Mouse (Mus musculus): Measurements from ENCODE around the gene Chka. TPM values are rescaled to one million over a fixed set of nuclear protein-coding genes. Genes with fewer than 3 reads are reported as not detected.

The Chka gene
- 48.8 and 54.0 TPM in 2 replicates for polyA plus RNA-seq (2014; fragmentation: Nextera tagmentation; extraction: Ambion mirVana)

DNA sequence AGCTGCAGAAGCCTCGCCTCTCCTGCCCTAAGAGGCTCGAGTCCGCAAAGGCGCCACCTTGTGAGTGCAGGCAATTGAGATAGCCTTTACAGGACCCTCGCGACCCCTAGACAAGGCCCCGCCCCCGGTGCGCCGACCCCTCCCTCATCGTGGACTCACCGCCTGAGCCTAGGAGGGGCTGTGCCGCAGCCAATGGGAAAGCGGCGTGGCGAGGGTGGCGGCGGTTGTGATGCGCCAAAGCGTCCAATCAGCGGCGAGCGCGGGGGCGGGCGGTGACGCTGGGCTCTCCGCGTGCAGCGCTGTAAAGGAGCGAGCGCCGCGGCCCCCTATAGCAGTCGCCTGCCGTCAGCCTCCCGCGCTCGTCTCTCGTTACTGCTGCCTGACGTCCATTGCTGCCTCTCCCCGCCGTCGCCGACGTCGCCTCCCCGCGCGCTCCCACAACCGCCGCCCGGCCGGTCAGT lies at the start of gene Chka:
Gene Chka, plus strand, starts transcription at position 272 of the 461 bp plus-strand sequence.
- peak within 1 kb of the TSS; percentile 83 for H3K4me3 ChIP-seq (ENCODE audit: low read depth, low read length)
- H3K9me3 ChIP-seq (ENCODE audit: control insufficient read depth, low read length), result no peaks in the 10 kb centered on the region
- peak within 1 kb of the TSS; percentile 73 for H3K4me2 ChIP-seq (ENCODE audit: low read length)
- H3K36me3 ChIP-seq (ENCODE audit: control insufficient read depth, insufficient read depth, low read length), result no peaks in the 10 kb centered on the region
- WGBS, result under 1% methylated on average over 54 of the region's 54 CpGs
- H3K9ac ChIP-seq (ENCODE audit: low read length), result peak within 1 kb of the TSS; percentile 83
- no peaks in the 10 kb centered on the region for H3K27me3 ChIP-seq (replicated peaks; ENCODE audit: control insufficient read depth, insufficient read depth, low read length)
- DNase-seq (ENCODE audit: low spot score), result peak; percentile 96
- H3K4me1 ChIP-seq (replicated peaks; ENCODE audit: control insufficient read depth, insufficient read depth, low read length), result peaks cover 29% of the 10 kb centered on the region
- H3K27ac ChIP-seq (ENCODE audit: low read depth), result peak within 1 kb of the TSS; percentile 98
- peak; percentile 96 for ATAC-seq (replicated peaks; ENCODE audit: low FRiP score, low TSS enrichment, low read depth)

DNA sequence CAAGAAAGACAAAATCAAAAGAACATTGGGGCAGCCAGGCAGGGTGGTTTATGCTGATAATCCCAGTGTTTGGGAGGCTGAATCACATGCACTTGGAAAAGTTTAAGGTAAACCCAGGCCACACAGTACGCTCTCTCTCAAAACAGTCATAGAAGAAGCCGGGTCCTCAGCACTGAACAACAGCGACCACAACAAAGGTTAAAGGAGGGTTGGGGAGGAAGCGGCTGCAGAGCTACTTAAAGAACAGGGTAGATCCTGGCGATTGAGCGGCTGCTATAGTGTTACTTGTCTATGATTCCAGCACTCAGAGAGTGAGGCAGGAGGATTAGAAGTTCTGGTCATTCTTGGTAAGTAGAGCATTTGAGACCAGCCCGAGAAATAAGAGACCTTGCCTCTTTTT lies 46.0 kb upstream of the Chka start:
- Histone ChIP-seq H3K9me3 (ENCODE audit: control insufficient read depth, low read length) (no peaks in the 10 kb centered on the region), H3K4me1 (replicated peaks; ENCODE audit: control insufficient read depth, insufficient read depth, low read length) (no peaks in the 10 kb centered on the region), H3K9ac (ENCODE audit: low read length) (no peak overlapping the region), H3K4me3 (ENCODE audit: low read depth, low read length) (no peak overlapping the region), H3K4me2 (ENCODE audit: low read length) (no peak overlapping the region), H3K27ac (ENCODE audit: low read depth) (no peak overlapping the region), H3K36me3 (ENCODE audit: control insufficient read depth, insufficient read depth, low read length) (peaks cover 95% of the 10 kb centered on the region), H3K27me3 (replicated peaks; ENCODE audit: control insufficient read depth, insufficient read depth, low read length) (no peaks in the 10 kb centered on the region)
- WGBS, result 92% methylated on average over 7 of the region's 7 CpGs
- DNase-seq (ENCODE audit: low spot score) (no peak), ATAC-seq (replicated peaks; ENCODE audit: low FRiP score, low TSS enrichment, low read depth) (no peak)

DNA sequence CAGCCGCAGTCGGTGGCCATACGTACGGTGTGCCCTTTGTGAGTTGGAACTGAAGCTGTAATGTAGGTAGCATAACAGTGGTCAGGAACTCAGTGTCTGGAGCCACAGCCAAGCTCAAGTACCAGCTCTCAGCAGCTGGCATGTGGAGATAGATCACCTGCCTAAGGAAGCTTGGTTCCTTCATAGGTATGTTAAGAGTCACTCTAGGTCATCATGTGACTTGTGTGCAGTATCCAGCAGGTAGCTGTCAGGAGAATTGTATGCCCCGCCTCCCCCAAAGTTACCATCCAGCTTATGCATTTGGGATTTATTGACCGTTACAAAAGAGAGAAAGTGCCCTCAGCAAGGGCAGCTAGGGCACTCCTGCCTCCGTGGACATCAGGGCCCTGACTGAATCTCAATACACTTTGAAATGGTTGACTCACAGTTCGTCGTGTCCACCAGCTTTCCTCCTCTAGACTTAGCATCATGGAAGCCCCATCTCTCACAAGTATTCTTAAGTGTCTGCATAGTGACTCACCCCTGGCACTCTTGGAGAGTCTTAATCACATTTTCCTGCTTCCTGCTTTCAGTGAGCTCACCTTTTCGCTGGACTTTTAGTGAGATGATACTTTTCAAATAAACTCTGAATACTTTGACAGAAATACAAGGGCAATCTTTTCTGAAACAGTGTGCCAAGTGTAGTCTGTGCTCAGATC lies 40.9 kb upstream of the Chka start:
- Histone ChIP-seq H3K9ac (ENCODE audit: low read length) (no peak overlapping the region), H3K36me3 (ENCODE audit: control insufficient read depth, insufficient read depth, low read length) (peaks cover 90% of the 10 kb centered on the region), H3K27ac (ENCODE audit: low read depth) (no peak overlapping the region), H3K4me1 (replicated peaks; ENCODE audit: control insufficient read depth, insufficient read depth, low read length) (no peaks in the 10 kb centered on the region), H3K4me2 (ENCODE audit: low read length) (no peak overlapping the region), H3K27me3 (replicated peaks; ENCODE audit: control insufficient read depth, insufficient read depth, low read length) (no peaks in the 10 kb centered on the region), H3K9me3 (ENCODE audit: control insufficient read depth, low read length) (no peaks in the 10 kb centered on the region), H3K4me3 (ENCODE audit: low read depth, low read length) (no peak overlapping the region)
- ATAC-seq (replicated peaks; ENCODE audit: low FRiP score, low TSS enrichment, low read depth) (no peak), DNase-seq (ENCODE audit: low spot score) (no peak)
- WGBS, result 93% methylated on average over 10 of the region's 10 CpGs

DNA sequence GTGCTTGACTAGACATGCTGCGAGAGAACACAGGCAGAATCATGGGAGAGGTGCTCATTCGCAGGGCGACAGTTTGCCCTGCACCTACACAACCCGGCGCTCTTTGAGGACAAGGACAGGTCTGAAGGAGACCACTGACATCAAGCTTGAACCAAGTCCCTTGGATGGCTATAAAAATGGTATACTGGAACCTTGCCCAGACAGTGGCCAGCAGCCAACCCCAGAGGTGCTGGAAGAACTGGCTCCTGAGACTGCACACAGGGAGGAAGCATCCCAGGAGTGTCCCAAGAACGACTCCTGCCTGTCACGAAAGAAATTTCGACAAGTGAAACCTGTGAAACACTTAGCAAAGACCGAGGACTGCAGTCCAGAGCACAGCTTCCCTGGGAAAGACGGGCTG lies 37.1 kb upstream of the Chka start:
- DNase-seq (ENCODE audit: low spot score), result no peak
- Histone ChIP-seq H3K9me3 (ENCODE audit: control insufficient read depth, low read length) (no peaks in the 10 kb centered on the region), H3K27ac (ENCODE audit: low read depth) (no peak overlapping the region), H3K9ac (ENCODE audit: low read length) (no peak overlapping the region), H3K27me3 (replicated peaks; ENCODE audit: control insufficient read depth, insufficient read depth, low read length) (no peaks in the 10 kb centered on the region), H3K4me3 (ENCODE audit: low read depth, low read length) (no peak overlapping the region), H3K36me3 (ENCODE audit: control insufficient read depth, insufficient read depth, low read length) (peaks cover 64% of the 10 kb centered on the region), H3K4me2 (ENCODE audit: low read length) (no peak overlapping the region), H3K4me1 (replicated peaks; ENCODE audit: control insufficient read depth, insufficient read depth, low read length) (no peaks in the 10 kb centered on the region)
- 92% methylated on average over 10 of the region's 10 CpGs for WGBS
- no peak for ATAC-seq (replicated peaks; ENCODE audit: low FRiP score, low TSS enrichment, low read depth)

DNA sequence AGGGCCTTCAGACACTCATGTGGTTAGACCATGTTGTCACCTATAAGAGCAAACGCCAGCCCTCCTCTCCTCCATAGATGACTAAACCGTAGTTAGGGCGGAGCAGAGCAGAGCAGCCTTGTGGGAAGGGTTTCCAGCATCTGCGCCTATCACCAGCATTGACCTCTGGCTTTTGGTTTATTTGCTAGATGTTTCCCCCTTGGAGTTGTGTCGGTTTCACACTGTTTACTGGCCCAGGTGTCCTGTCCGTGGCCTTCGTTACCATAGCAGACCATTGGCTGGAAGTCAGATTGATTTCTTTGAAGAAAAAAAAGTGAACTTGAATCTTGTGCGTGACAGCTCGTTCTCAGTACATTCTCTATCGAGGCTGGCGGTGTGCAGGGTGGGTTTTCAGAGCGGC lies 35.7 kb upstream of the Chka start:
- H3K27ac ChIP-seq (ENCODE audit: low read depth), result no peak overlapping the region
- H3K9me3 ChIP-seq (ENCODE audit: control insufficient read depth, low read length), result no peaks in the 10 kb centered on the region
- H3K27me3 ChIP-seq (replicated peaks; ENCODE audit: control insufficient read depth, insufficient read depth, low read length), result no peaks in the 10 kb centered on the region
- no peak overlapping the region for H3K9ac ChIP-seq (ENCODE audit: low read length)
- DNase-seq (ENCODE audit: low spot score) (peak; percentile 45), ATAC-seq (replicated peaks; ENCODE audit: low FRiP score, low TSS enrichment, low read depth) (no peak)
- H3K4me2 ChIP-seq (ENCODE audit: low read length), result no peak overlapping the region
- H3K4me3 ChIP-seq (ENCODE audit: low read depth, low read length), result no peak overlapping the region
- WGBS, result 75% methylated on average over 12 of the region's 12 CpGs
- H3K36me3 ChIP-seq (ENCODE audit: control insufficient read depth, insufficient read depth, low read length), result peaks cover 51% of the 10 kb centered on the region
- no peaks in the 10 kb centered on the region for H3K4me1 ChIP-seq (replicated peaks; ENCODE audit: control insufficient read depth, insufficient read depth, low read length)

DNA sequence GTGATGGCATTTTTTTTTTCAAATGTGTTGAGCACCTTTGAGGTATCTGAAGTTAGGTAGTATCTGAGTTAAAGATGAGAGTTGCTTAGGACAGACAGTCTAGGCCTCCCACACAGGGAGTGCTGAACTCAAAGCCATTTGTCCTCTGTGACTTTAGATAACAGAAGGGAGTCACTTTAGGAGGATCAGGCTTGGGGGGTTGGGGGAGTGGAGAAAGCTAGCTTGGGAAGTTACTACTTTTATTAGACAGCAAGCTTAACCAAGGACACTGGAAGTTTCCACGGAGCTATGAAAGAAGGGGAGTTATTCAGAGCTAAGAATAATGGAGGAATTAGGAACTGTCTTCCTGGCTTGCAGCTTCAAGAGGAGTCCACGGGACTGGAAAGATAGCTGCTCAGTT lies 32.5 kb upstream of the Chka start:
- 63% methylated on average over 2 of the region's 2 CpGs for WGBS
- H3K27me3 ChIP-seq (replicated peaks; ENCODE audit: control insufficient read depth, insufficient read depth, low read length), result no peaks in the 10 kb centered on the region

DNA sequence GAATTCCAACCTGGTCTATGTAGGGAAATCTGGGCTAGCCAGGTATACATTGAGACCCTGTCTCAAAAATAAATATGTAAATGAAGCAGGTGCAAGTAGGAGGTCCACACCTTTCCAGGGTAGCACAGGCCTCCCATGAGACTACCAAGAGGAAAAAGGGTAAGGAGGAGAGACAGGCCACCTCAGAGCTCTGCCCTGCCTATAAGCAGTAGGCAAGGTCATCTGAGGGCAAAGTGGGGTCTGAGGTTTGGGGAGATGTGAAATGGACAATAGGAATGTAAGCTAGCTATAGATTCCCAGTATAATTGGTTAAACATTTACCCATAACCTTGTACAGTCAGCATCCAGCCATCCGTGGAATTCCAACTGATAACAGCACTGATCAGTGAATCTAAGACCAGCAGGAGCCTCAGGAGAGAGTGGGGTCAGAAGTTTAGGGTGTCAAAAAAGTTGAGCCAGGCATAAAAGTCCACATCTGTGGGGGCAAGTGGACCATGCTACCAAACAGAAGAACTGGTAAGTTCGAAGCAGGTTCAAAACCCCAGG lies 31.6 kb upstream of the Chka start:
- no peaks in the 10 kb centered on the region for H3K9me3 ChIP-seq (ENCODE audit: control insufficient read depth, low read length)
- no peak overlapping the region for H3K9ac ChIP-seq (ENCODE audit: low read length)
- 75% methylated on average over 2 of the region's 2 CpGs for WGBS
- no peaks in the 10 kb centered on the region for H3K4me1 ChIP-seq (replicated peaks; ENCODE audit: control insufficient read depth, insufficient read depth, low read length)
- H3K27me3 ChIP-seq (replicated peaks; ENCODE audit: control insufficient read depth, insufficient read depth, low read length), result no peaks in the 10 kb centered on the region
- H3K4me2 ChIP-seq (ENCODE audit: low read length), result no peak overlapping the region
- DNase-seq (ENCODE audit: low spot score), result no peak
- H3K36me3 ChIP-seq (ENCODE audit: control insufficient read depth, insufficient read depth, low read length), result peaks cover 18% of the 10 kb centered on the region
- no peak overlapping the region for H3K27ac ChIP-seq (ENCODE audit: low read depth)
- 0 out of 2 replicates have a peak, but pooled peaks have one; percentile 50 for ATAC-seq (replicated peaks; ENCODE audit: low FRiP score, low TSS enrichment, low read depth)
- no peak overlapping the region for H3K4me3 ChIP-seq (ENCODE audit: low read depth, low read length)

More for the DNA sequence above, 32.5 kb upstream of the Chka start:
- H3K9ac ChIP-seq (ENCODE audit: low read length), result no peak overlapping the region
- DNase-seq (ENCODE audit: low spot score) (no peak), ATAC-seq (replicated peaks; ENCODE audit: low FRiP score, low TSS enrichment, low read depth) (no peak)
- H3K9me3 ChIP-seq (ENCODE audit: control insufficient read depth, low read length), result no peaks in the 10 kb centered on the region
- H3K4me2 ChIP-seq (ENCODE audit: low read length), result no peak overlapping the region
- H3K4me3 ChIP-seq (ENCODE audit: low read depth, low read length), result no peak overlapping the region
- H3K27ac ChIP-seq (ENCODE audit: low read depth), result no peak overlapping the region
- peaks cover 27% of the 10 kb centered on the region for H3K36me3 ChIP-seq (ENCODE audit: control insufficient read depth, insufficient read depth, low read length)
- H3K4me1 ChIP-seq (replicated peaks; ENCODE audit: control insufficient read depth, insufficient read depth, low read length), result no peaks in the 10 kb centered on the region

DNA sequence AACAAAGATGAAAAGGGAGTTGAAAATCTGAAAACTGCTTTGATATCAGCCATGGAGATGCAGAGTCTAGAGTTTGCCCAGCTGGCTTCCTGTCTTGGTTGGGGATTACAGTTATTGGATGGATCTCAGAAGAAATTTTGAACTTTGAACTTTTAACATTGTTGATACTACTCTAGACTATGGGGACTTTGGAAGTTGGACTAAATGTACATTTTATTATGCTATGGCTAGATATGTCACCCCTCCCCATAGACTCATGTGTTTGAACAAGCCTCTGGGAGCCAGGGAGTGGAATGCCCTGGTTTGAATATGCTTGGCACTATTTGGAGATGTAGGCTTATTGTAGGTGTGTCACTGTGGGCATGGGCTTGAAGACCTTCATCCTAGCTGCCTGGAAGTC lies 26.5 kb upstream of the Chka start:
- H3K9me3 ChIP-seq (ENCODE audit: control insufficient read depth, low read length), result no peaks in the 10 kb centered on the region
- H3K27ac ChIP-seq (ENCODE audit: low read depth), result no peak overlapping the region

DNA sequence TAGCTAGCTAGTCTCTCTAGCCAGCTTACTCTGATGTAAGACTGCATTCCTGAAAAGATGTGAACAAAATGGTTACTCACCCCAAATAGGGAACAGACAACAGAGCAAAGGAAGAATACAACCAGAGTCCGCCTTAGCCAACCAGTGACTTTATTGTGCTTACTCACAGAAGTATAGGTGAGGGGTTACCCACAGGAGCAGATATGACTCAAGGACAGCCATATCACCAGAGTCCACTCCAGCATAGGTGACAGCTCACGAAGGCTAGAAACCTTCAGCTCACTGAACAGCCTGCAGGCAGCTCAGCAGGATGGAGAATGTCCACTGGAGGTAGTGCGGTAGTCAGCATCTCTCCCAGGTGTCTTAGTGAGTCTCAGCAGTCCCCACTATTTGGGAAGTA lies 21.7 kb upstream of the Chka start:
- no peaks in the 10 kb centered on the region for H3K36me3 ChIP-seq (ENCODE audit: control insufficient read depth, insufficient read depth, low read length)
- H3K4me1 ChIP-seq (replicated peaks; ENCODE audit: control insufficient read depth, insufficient read depth, low read length), result peaks cover 3% of the 10 kb centered on the region; the same call in 1 of the 2 replicates
- DNase-seq (ENCODE audit: low spot score) (no peak), ATAC-seq (replicated peaks; ENCODE audit: low FRiP score, low TSS enrichment, low read depth) (no peak)
- 81% methylated on average over 3 of the region's 3 CpGs for WGBS
- no peak overlapping the region for H3K4me3 ChIP-seq (ENCODE audit: low read depth, low read length)
- H3K9me3 ChIP-seq (ENCODE audit: control insufficient read depth, low read length), result no peaks in the 10 kb centered on the region
- H3K9ac ChIP-seq (ENCODE audit: low read length), result no peak overlapping the region
- no peaks in the 10 kb centered on the region for H3K27me3 ChIP-seq (replicated peaks; ENCODE audit: control insufficient read depth, insufficient read depth, low read length)
- no peak overlapping the region for H3K4me2 ChIP-seq (ENCODE audit: low read length)
- no peak overlapping the region for H3K27ac ChIP-seq (ENCODE audit: low read depth)

More for the DNA sequence above, 26.5 kb upstream of the Chka start:
- H3K9ac ChIP-seq (ENCODE audit: low read length), result no peak overlapping the region
- H3K36me3 ChIP-seq (ENCODE audit: control insufficient read depth, insufficient read depth, low read length), result no peaks in the 10 kb centered on the region
- H3K27me3 ChIP-seq (replicated peaks; ENCODE audit: control insufficient read depth, insufficient read depth, low read length), result no peaks in the 10 kb centered on the region
- ATAC-seq (replicated peaks; ENCODE audit: low FRiP score, low TSS enrichment, low read depth) (no peak), DNase-seq (ENCODE audit: low spot score) (no peak)
- H3K4me2 ChIP-seq (ENCODE audit: low read length), result no peak overlapping the region
- H3K4me3 ChIP-seq (ENCODE audit: low read depth, low read length), result no peak overlapping the region
- no peaks in the 10 kb centered on the region for H3K4me1 ChIP-seq (replicated peaks; ENCODE audit: control insufficient read depth, insufficient read depth, low read length)

All from intestine, embryonic 14.5 days (tissue).